In the genomic region with DNA sequence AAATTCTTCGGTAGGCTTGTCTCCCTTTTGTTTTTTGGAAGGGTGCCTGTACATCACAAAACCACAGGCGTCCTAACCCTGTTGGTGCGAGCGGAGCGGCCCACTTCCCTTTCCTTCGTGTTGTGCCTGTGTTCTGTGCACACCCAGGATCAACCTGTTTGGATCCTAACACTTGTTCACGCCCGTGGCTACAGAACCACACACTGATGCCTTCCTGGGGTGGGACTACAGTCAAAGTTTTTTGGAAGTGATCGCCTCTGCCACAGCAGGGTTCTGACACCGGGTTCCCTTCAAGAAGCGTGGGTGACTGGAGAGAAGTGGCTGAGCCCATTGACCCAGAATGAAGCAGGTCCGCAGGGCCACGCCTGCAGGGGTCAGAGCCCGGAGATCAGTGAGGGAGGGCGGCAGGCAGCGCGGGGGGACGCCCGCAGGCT, we compare ENCODE assay signal across 7 mouse cellular contexts. TPM values are rescaled to one million over a fixed set of nuclear protein-coding genes. Genes with fewer than 3 reads are reported as not detected.
DNase-seq lines count a peak whose midpoint lies in the region; ATAC-seq and TF ChIP-seq lines count a peak whose summit lies in the region.

No protein-coding gene starts in this region.

- no peak for TF ChIP-seq CTCF in lung, postnatal 0 days (IDR thresholded peaks at IDR 0.05)

- peak; percentile 72 for DNase-seq in lung, postnatal 0 days (ENCODE audit: low spot score)
- DNase-seq in lung, postnatal 36 days: no peak
- DNase-seq in embryonic facial prominence, embryonic 10.5 days (ENCODE audit: low spot score): no peak
- DNase-seq in midbrain, embryonic 14.5 days: no peak
- DNase-seq in adrenal gland, adult 18-20 months (ENCODE audit: low spot score in 2 of 2): no peak
- DNase-seq in layer of hippocampus, adult 8-10 months (ENCODE audit: low spot score in 2 of 2): no peak

- under 1% methylated on average over 19 of the region's 19 CpGs for WGBS in lung, postnatal 0 days
- 1% methylated on average over 19 of the region's 19 CpGs for WGBS in embryonic facial prominence, embryonic 10.5 days
- WGBS in hindbrain, embryonic 16.5 days: under 1% methylated on average over 19 of the region's 19 CpGs
- under 1% methylated on average over 19 of the region's 19 CpGs for WGBS in midbrain, embryonic 14.5 days

- H3K27ac ChIP-seq in lung, postnatal 0 days (ENCODE audit: low read length): peak overlapping the region; percentile 90
- H3K27ac ChIP-seq in embryonic facial prominence, embryonic 10.5 days (replicated peaks): peak overlapping the region; percentile 90
- H3K27ac ChIP-seq in hindbrain, embryonic 16.5 days (ENCODE audit: low read depth, low read length): peak overlapping the region; percentile 85
- peak overlapping the region; percentile 72 for H3K27ac ChIP-seq in midbrain, embryonic 14.5 days (replicated peaks; ENCODE audit: low read depth, low read length)

- H3K9me3 ChIP-seq in lung, postnatal 0 days (ENCODE audit: low read length): no peaks in the 10 kb centered on the region
- no peaks in the 10 kb centered on the region for H3K9me3 ChIP-seq in embryonic facial prominence, embryonic 10.5 days
- H3K9me3 ChIP-seq in hindbrain, embryonic 16.5 days (ENCODE audit: control insufficient read depth, low read length): no peaks in the 10 kb centered on the region
- H3K9me3 ChIP-seq in midbrain, embryonic 14.5 days (ENCODE audit: control insufficient read depth, low read length): no peaks in the 10 kb centered on the region

- H3K4me3 ChIP-seq in lung, postnatal 0 days (ENCODE audit: low read depth, low read length): peak overlapping the region; percentile 66
- peak overlapping the region; percentile 85 for H3K4me3 ChIP-seq in embryonic facial prominence, embryonic 10.5 days
- peak overlapping the region; percentile 80 for H3K4me3 ChIP-seq in hindbrain, embryonic 16.5 days (ENCODE audit: low read length)
- peak overlapping the region; percentile 65 for H3K4me3 ChIP-seq in midbrain, embryonic 14.5 days (replicated peaks; ENCODE audit: low read depth, low read length)

- no peaks in the 10 kb centered on the region for H3K27me3 ChIP-seq in lung, postnatal 0 days (replicated peaks; ENCODE audit: insufficient read depth, low read length)
- H3K27me3 ChIP-seq in embryonic facial prominence, embryonic 10.5 days (replicated peaks; ENCODE audit: low read depth, poor library complexity, severe bottlenecking): no peaks in the 10 kb centered on the region
- H3K27me3 ChIP-seq in hindbrain, embryonic 16.5 days (replicated peaks; ENCODE audit: control insufficient read depth, insufficient read depth, low read length): no peaks in the 10 kb centered on the region
- no peaks in the 10 kb centered on the region for H3K27me3 ChIP-seq in midbrain, embryonic 14.5 days (ENCODE audit: control insufficient read depth, insufficient read depth, low read length)

- H3K36me3 ChIP-seq in lung, postnatal 0 days (ENCODE audit: insufficient read depth, low read length): no peaks in the 10 kb centered on the region
- peaks cover 24% of the 10 kb centered on the region for H3K36me3 ChIP-seq in embryonic facial prominence, embryonic 10.5 days (replicated peaks)
- no peaks in the 10 kb centered on the region for H3K36me3 ChIP-seq in hindbrain, embryonic 16.5 days (ENCODE audit: control insufficient read depth, insufficient read depth, low read length)
- H3K36me3 ChIP-seq in midbrain, embryonic 14.5 days (ENCODE audit: control insufficient read depth, insufficient read depth, low read length): no peaks in the 10 kb centered on the region

- peak; percentile 65 for ATAC-seq in lung, postnatal 0 days
- ATAC-seq in hindbrain, embryonic 16.5 days: peak; percentile 54
- no peak; the same call in 1 of the 2 replicates for ATAC-seq in midbrain, embryonic 14.5 days (ENCODE audit: low FRiP score, low TSS enrichment)

- H3K4me1 ChIP-seq in lung, postnatal 0 days (ENCODE audit: insufficient read depth, low read depth, low read length): no peaks in the 10 kb centered on the region; the same call in 1 of the 2 replicates
- peaks cover 26% of the 10 kb centered on the region for H3K4me1 ChIP-seq in embryonic facial prominence, embryonic 10.5 days
- H3K4me1 ChIP-seq in hindbrain, embryonic 16.5 days (ENCODE audit: control insufficient read depth, insufficient read depth, low read depth, low read length): peaks cover 7% of the 10 kb centered on the region
- H3K4me1 ChIP-seq in midbrain, embryonic 14.5 days (ENCODE audit: control insufficient read depth, insufficient read depth, low read length): 0 out of 2 replicates have a peak, but pooled peaks cover 18% of the 10 kb centered on the region

- no peak for TF ChIP-seq EP300 in lung, postnatal 0 days (IDR thresholded peaks at IDR 0.05)

- peak overlapping the region; percentile 73 for H3K4me2 ChIP-seq in lung, postnatal 0 days (replicated peaks; ENCODE audit: low read depth, low read length)
- peak overlapping the region; percentile 78 for H3K4me2 ChIP-seq in hindbrain, embryonic 16.5 days (ENCODE audit: low read length)
- H3K4me2 ChIP-seq in midbrain, embryonic 14.5 days (ENCODE audit: low read length): peak overlapping the region; percentile 80

- peak overlapping the region; percentile 58 for H3K9ac ChIP-seq in lung, postnatal 0 days (replicated peaks; ENCODE audit: low read depth)
- H3K9ac ChIP-seq in hindbrain, embryonic 16.5 days (ENCODE audit: low read depth, low read length): peak overlapping the region; percentile 86
- peak overlapping the region; percentile 76 for H3K9ac ChIP-seq in midbrain, embryonic 14.5 days (replicated peaks; ENCODE audit: low read length)

RNA-seq across cellular contexts. Expression of a gene that starts 0.5 kb away (rescaled TPM):
- polyA plus RNA-seq in lung, postnatal 0 days (2015; fragmentation: Nextera tagmentation; extraction: Ambion mirVana): 68.9 and 75.9 TPM in 2 replicates
- 40.7 and 44.6 TPM in 2 replicates for polyA plus RNA-seq in embryonic facial prominence, embryonic 10.5 days (2016; fragmentation: Nextera tagmentation; extraction: Ambion mirVana)
- polyA plus RNA-seq in hindbrain, embryonic 16.5 days (2015; fragmentation: Nextera tagmentation; extraction: Ambion mirVana): 69.1 and 70.4 TPM in 2 replicates
- 46.8 and 52.7 TPM in 2 replicates for polyA plus RNA-seq in midbrain, embryonic 14.5 days (2014; fragmentation: Nextera tagmentation; extraction: Ambion mirVana)
- 100 to 1,000 TPM; 734 to 946 TPM for total RNA-seq in adrenal gland, adult 18-20 months (2021)
- total RNA-seq in layer of hippocampus, adult 8-10 months (2022): 10 to 100 TPM; 42.0 to 60.0 (median 46.9) TPM

RNA-seq across cellular contexts. Expression of a gene that starts 29.3 kb away (rescaled TPM):
- polyA plus RNA-seq in lung, postnatal 0 days (2015; fragmentation: Nextera tagmentation; extraction: Ambion mirVana): 0.20 TPM in 2 replicates
- polyA plus RNA-seq in embryonic facial prominence, embryonic 10.5 days (2016; fragmentation: Nextera tagmentation; extraction: Ambion mirVana): 0.56 and 0.98 TPM in 2 replicates
- 7.5 and 9.3 TPM in 2 replicates for polyA plus RNA-seq in hindbrain, embryonic 16.5 days (2015; fragmentation: Nextera tagmentation; extraction: Ambion mirVana)
- 14.3 and 15.5 TPM in 2 replicates for polyA plus RNA-seq in midbrain, embryonic 14.5 days (2014; fragmentation: Nextera tagmentation; extraction: Ambion mirVana)
- total RNA-seq in adrenal gland, adult 18-20 months (2021): under 1 TPM in 1 of 2 experiments, not detected in 1; 0.16 TPM
- 10 to 100 TPM; 28.3 to 56.4 (median 43.1) TPM for total RNA-seq in layer of hippocampus, adult 8-10 months (2022)

RNA-seq across cellular contexts. Expression of a gene that starts 31.1 kb away (rescaled TPM):
- 28.3 and 29.0 TPM in 2 replicates for polyA plus RNA-seq in lung, postnatal 0 days (2015; fragmentation: Nextera tagmentation; extraction: Ambion mirVana)
- polyA plus RNA-seq in embryonic facial prominence, embryonic 10.5 days (2016; fragmentation: Nextera tagmentation; extraction: Ambion mirVana): 46.9 and 48.9 TPM in 2 replicates
- 54.4 and 62.2 TPM in 2 replicates for polyA plus RNA-seq in hindbrain, embryonic 16.5 days (2015; fragmentation: Nextera tagmentation; extraction: Ambion mirVana)
- polyA plus RNA-seq in midbrain, embryonic 14.5 days (2014; fragmentation: Nextera tagmentation; extraction: Ambion mirVana): 52.3 and 54.1 TPM in 2 replicates
- total RNA-seq in adrenal gland, adult 18-20 months (2021): 100 to 1,000 TPM in 1 of 2 experiments, 10 to 100 TPM in 1; 96.0 to 103 TPM
- 10 to 100 TPM; 67.7 to 75.4 (median 69.2) TPM for total RNA-seq in layer of hippocampus, adult 8-10 months (2022)

RNA-seq across cellular contexts. Expression of a gene that starts 38.0 kb away (rescaled TPM):
- polyA plus RNA-seq in lung, postnatal 0 days (2015; fragmentation: Nextera tagmentation; extraction: Ambion mirVana): 0.04 and 0.08 TPM in 2 replicates
- 0.15 TPM in 2 replicates for polyA plus RNA-seq in embryonic facial prominence, embryonic 10.5 days (2016; fragmentation: Nextera tagmentation; extraction: Ambion mirVana)
- polyA plus RNA-seq in hindbrain, embryonic 16.5 days (2015; fragmentation: Nextera tagmentation; extraction: Ambion mirVana): 0.07 and 0.08 TPM in 2 replicates
- 0.16 and 0.23 TPM in 2 replicates for polyA plus RNA-seq in midbrain, embryonic 14.5 days (2014; fragmentation: Nextera tagmentation; extraction: Ambion mirVana)
- total RNA-seq in adrenal gland, adult 18-20 months (2021): not detected
- total RNA-seq in layer of hippocampus, adult 8-10 months (2022): under 1 TPM in 3 of 4 experiments, not detected in 1; 0.25 to 0.43 (median 0.40) TPM
